Mouse (Mus musculus) kidney, adult 9 months (tissue): ENCODE measurements around the gene Slc9a4.
"Not testable (repeated sequence)": the region's sequence is repeated elsewhere in the genome, so short reads cannot be mapped to it uniquely, and the experiment has no call there.

Experiments
- DNase-seq: peaks from one replicate; pipeline ENCODE4 v3.0.0; 2022

The Slc9a4 gene

DNA sequence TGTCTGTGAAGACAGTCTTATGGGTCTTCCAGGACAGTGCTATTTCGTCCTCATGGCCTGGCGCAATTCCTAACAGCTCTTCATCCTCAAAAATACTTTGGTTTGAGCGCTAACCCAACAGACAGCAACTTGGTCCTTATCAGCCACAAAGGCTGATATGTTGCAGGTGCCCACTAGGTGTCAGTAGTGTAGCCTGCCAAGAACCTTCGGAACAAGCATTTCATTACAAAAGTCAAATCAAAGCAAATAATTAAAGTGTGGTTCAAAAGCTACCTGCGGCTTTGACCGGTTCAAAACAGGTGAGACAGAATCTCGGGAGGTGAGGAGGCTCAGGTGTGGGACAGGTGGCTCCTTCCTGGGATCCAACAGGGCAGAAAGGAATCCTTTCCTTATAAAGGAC is at the start of gene Slc9a4:
Gene Slc9a4 (plus strand): TSS at position 298 of the 400 bp plus-strand sequence.
- DNase-seq, result peak; percentile 55

DNA sequence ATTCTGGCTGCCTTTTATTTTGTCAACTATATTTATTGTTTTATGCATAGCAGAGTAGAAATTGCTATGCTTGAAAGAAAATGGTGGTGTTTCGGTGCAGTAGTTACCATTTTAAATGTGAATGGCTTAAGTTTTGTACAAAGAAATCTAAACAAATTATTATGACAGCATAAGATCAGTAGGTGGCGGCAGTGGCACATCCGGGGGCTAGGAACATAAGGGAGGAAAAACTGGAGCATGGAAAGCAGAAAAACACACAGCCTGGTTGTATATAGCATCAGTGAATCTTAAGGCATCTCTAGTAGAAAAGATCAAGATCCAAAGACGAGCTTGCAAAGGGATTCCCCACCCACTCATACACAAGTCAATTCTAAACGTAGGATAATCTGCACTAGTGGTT is 42.3 kb upstream of the Slc9a4 start:
- DNase-seq, result peak; percentile 4

DNA sequence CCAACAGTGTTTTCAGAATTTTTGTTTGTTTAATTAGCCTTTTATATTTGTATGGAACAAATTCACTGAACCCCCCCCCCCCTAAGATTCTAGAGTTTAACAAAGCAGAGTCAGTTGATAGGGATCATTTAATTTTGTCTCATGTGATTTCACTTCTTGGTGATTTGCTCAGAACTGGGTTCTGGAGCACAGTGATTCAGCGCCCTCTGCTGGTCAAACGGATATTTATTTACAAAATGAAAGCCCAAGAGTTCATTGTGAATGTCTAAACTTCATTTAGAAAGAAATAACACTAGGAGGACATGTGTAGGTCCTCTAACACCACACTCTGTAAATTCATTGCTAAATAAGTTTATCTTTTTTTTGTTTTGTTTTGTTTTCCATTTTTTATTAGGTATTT is 35.2 kb upstream of the Slc9a4 start:
- peak; percentile 58 for DNase-seq

DNA sequence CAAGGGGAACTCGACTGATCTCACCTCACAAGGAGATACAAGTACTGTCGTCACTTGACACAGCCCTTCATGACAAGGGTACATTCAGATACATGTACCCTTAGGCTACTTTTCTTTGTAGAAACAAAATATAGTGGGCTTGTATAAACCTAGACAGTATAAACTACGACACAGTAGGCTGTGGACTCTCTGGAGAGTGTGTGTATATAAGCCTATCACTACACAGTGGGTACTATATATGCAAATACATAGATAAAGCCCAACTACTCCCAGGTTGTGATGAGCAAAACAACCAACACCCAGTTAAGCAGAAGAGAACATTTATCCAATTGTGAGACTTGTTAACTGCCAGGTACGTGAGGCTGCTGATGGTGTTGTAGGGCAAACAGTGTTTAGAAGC is 33.2 kb upstream of the Slc9a4 start:
- DNase-seq, result no peak

DNA sequence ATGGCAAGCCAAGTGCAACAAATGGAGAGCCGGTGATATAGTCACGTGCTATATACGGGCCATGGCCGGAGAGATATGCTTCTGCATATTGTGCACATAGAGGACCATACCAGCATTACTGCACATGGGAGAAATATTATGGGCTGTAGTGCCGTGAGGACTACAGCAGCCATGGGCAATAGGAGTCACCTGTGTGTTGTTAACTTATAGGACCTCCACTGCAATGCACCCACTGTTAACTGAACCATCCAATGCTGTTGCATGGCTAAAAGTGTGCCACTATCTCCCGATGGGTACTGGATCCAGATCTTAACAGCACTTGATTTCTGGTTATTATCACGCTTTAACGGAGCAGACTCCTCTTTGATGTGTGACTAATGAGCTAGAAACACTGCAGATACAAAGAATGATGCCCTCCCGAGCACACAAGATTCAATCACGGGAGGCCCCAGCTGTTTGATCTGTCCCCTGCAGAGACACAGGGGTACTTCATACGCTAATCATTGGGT is 32.8 kb upstream of the Slc9a4 start:
- no peak for DNase-seq

DNA sequence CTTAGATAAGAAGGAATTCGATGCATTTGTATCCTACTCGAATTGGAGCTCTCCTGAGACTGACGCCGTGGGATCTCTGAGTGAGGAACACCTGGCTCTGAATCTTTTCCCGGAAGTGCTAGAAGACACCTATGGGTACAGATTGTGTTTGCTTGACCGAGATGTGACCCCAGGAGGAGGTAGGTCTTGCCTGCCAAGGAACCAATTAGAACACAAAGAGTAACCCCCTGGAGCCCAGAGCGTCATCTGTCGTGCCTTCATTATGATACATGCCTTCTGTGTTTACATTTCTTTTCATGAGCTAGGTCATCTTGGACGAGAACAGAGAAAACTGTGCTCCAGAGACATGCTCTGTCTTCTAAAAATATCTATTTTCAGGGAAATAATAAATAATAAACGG is 32.1 kb upstream of the Slc9a4 start:
- no peak for DNase-seq

DNA sequence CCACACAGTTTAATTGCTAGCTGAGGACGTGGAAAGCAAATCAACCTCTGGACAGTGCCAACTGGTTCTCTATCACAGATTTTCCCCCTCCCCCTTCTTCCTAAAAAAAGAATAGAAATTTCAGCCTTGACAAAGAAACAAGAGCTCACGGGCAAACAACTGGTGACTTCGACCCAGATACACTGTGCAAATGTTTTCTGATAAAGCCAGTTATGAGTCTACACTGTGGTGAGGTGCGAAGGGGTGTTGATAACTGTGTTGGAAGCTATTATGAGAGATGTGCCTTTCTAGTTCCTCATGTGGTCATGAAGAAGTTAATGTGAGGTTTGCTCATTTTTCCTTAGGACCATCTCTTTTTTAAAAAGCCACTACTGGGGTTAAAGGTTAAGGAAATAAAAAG is 10.5 kb upstream of the Slc9a4 start:
- DNase-seq, result no peak

DNA sequence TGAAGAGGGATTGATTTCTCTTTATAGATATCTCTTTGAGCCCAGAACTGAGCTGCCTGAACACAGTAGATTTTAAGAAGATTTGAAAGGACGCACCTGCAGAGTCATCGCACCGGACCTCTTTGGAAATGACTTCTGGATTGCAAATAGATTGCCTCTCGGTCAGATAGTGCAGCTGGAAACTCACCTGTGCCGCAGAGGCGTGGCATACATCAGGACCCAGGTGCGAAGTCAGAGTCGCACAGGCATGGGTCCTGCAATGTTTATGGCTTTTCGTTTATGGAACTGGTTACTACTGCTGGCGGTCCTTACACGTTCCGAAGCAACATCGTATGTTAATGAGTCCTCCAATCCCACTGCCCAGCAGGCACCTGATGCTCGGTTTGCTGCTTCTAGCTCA is 388 bp downstream of the Slc9a4 start:
- DNase-seq, result no peak

DNA sequence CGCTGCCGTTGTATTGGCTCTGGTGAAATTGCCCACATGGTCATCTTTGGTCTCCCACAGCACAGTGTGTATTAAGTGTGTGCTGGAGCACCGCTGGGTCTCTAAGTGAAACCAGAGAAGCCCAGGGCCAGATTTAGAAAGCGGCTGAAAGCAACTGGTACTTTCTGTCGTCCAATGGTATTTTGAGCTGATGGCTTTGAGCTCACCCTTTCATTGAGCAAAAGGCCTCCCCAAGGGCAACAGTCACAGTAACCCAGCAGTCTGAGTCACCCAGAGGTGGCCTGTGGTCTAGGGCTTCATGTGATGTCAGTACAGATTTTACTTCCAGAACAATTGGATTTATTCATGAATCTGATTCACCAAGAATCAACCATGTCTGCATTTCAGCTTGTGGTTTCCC is 6.9 kb downstream of the Slc9a4 start:
- DNase-seq, result no peak

DNA sequence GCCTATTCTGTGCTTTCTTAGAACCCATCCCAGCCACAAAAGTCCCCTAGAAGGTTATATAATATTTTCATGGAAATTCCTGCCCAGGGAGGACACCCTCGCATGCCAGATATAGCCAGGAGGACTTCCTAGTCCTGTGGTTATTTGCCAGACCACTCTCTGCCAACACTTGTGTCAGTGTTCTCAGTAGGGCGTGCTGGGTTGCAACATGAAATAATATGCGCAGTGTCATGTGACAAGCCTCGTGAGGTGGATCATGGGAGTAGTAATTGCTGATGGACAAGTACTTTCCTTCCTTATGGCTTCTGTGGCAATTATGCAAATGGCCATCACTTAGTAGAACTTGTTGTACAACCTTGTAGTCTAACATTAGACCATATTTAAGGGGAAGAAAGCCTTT is 11.1 kb downstream of the Slc9a4 start:
- DNase-seq, result no peak

DNA sequence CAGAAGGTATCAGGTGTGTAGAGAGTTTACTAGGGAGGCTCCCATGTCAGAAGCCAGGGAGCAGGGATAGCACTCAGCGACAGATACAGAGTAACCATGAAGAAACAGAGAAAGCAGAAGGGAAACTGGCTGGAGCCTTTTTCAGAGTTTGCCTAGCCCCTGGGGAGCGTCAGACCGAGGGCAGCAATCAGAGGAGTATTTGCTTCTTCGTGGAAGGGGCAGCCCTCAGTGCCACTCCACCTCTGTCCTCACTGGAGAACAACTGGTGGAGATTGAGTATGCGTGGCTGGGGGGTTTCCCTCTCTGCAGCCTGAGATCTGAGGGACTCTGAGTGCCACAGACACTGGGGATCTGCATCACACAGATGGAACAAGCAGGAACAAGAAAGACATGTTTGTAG is 17.9 kb downstream of the Slc9a4 start:
- no peak for DNase-seq

DNA sequence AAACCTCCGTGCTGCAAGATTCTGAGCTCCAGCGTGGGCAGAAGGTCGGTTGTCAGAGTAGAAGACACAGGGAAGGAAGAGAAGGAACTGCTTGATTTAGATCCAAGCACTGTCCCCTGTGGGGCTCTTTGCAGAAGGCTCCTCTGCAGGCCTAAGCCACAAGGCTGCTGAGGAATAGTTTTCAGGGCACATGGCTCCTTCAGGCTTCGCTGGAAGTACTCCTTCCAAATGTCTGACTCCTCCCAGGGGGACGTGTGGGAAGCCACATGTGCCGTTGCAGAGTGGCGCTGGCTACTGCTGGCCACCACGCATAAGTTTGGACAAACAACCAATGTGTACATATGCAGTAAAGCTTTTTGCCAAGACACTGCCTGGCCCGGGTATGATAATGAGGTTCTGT is 19.8 kb downstream of the Slc9a4 start:
- DNase-seq, result not testable (repeated sequence)

DNA sequence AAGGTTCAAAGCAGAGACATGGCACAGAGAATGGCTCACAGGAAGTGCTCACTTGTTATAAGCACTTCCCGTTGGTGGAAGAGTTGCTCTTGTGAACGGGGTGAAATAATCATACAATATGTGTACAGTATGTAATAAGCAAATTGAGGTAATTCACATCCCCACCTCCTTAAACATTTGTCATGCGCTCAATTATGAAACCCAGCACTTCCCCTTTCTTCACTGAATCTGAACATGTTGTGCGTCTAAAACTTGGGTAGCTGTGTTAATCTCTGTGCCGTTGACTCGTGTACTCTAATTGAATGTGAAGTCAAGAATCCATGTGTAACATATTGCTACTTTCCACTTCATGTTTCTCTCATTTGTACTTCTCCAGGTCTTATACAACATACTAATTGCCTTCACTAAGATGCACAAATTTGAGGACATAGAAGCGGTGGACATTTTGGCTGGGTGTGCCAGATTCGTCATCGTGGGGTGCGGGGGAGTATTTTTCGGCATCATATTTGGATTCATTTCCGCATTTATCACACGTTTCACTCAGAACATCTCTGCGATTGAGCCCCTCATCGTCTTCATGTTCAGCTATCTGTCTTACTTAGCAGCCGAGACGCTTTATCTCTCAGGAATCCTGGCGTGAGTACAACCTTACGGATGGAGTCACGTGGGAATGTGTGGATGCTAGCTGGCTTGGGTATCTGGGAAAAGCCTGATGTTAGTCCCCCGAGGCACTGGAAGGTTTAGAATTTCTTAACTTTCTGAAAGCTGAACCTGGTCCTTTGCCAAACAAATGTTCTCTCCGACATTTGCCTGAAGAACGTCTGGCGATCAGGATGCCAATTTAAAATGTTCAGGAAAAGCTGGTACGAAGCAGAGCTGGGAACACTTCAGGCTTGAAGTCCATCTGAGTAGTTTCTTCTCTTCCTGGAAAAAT is 20.8 kb downstream of the Slc9a4 start:
- peak; percentile 33 for DNase-seq

DNA sequence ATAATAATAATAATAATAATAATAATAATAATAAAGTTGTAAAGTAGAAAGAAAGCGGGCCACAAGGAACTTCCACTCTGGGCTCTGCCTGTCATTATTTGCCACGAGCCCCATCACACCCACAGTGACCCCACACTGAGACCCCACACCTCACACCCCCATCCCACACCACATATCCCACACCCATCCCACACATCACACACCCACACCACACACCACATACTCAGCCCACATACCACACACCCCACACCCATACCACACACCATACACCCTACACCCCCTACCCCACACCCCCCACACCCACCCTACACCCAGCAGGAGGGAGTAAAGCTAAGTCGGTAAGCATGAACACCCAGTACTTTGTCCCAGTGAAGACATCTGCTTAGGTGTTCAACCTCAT is 21.6 kb downstream of the Slc9a4 start:
- DNase-seq, result no peak

DNA sequence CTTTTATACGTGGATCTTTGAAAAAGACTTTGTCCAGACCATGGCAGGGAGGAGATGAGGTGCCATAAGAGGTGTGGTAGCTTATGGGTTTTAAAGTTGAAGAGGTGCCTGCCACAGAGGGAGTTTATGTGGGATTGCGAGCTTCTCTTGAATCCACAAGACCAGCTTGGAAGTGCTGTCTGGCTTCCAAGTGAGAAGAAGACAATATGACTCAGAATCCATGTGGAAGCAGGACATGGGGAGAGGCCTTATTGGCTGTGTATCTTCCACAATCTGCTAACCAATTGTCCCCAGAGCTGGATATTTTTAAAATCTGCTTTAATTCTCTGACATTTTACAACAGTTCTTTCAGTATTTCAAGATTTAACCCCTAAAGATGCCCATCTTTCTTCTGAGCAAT is 33.3 kb downstream of the Slc9a4 start:
- no peak for DNase-seq

DNA sequence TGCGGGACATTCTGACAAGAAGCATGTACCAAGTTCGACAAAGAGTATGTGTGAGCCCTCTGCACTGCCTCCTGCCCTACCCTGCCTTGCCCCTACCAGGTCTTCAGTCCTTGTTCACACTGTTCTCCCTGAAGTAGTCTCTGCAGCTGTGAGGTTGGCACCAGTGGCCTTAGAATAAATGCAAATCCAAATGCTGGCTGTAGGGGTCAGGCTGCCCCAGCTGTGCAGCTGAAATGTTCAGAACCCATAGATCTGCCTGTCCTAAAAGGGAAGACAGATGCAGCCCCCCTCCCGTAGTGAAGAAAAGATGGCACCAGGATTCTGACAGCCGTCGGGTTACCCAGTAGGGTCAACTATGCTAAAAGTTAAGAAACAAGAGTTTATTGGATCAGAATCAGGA is 39.2 kb downstream of the Slc9a4 start:
- DNase-seq, result peak; percentile 28

DNA sequence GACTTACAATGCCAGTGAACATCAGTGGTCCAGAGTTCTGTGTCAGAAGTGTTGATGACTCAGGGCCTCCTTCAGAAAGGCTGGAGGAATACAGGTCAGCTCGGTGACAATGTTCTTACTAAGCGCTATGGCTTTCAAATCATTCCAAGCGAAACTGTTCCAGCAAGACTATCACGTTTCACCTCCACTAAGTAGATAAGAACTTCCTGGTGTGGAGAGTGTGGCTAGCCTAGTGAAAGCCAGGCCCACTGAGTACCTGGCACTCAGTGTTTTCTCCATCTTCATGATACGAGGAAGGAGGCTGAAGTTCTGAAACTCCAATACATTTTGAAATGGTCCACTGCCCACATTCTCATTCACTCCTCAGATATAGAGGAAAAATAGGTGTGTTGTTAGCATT is 40.0 kb downstream of the Slc9a4 start:
- DNase-seq, result no peak

DNA sequence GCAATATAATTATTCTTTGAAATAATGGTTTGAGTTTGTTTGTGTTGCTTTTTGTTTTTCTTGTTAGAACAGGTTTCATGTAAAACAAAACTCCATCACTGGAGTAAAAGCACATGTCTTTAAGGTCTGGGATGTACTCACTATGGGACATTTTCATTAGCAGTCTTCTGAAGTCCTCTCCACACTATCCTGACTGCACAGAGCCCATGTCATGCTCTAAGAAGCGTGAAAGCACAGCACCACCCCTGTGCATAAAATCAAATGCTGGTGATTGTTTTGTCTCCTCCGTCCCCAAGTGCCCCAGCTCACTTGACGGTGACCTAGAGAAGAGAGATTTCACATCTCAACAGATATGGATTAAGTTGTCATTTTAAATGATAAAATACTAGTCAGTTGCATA is 45.1 kb downstream of the Slc9a4 start:
- DNase-seq, result no peak

DNA sequence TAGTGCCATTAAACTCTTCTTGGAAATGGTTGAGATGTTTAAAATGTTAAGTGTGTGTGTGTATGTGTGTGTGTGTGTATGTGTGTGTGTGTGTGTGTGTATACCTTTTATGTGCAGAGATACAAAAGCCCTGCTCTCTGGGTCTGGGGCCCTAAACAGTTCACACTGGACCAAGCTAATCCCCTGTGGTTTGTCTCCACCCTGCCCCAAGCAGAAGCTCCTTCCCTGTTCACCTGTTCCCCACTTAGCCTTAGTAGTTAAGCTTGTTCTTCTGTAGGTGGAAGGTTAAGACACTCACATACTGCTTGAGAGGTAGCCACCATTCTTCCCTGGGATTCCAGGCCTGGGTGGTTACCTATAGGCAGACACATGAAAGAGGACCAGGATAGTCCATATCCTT is 47.1 kb downstream of the Slc9a4 start:
- DNase-seq, result no peak

DNA sequence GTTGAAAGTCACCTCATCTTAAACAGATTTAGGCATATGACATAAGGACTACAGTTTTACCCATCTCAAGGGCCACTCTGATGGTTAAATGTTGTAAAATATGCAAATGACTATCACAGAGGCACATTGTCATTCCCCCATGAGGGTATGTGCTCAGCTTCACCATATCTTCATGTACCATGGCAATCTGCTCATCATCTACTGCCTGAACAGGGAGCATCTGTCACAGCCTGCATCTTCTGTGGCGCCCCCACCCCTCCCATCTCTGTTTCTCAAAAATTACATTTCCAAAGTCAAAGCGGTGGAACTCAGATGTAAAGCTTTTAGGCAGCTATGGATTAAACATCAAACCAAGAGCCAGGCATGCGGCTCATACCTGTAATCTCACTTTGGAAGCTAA is 48.6 kb downstream of the Slc9a4 start:
- no peak for DNase-seq

DNA sequence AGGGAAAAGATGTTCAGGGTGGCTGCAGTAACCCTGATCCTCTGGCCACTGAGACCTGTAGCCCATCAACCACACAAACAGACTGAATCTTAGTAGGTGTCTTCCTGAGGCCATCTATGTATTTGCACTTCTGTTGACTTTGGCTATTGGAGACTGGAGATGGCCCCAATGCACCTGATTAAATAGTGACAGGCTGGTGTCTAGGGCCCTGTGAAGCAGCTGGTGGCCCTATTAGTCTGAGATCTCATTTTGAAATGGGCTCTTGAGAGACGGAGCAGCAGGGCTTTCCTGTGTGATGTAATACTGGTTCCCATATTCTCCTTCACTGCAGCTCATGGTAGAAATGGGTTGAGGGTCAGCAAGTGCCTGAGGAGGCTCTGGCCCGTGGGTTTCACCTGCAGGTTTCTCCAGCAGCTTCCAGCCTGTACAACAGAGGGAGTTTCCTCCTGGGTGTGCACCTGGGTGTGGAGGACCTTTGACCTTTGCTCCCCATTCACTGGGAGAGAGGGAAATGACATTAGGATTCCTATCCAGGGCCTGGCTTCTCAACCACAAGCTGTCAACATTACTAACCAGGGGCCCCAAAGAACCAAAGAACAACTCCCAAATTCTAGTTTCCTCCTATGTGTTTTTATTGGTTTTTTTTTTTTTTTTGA is 52.7 kb downstream of the Slc9a4 start:
- DNase-seq, result peak; percentile 40

DNA sequence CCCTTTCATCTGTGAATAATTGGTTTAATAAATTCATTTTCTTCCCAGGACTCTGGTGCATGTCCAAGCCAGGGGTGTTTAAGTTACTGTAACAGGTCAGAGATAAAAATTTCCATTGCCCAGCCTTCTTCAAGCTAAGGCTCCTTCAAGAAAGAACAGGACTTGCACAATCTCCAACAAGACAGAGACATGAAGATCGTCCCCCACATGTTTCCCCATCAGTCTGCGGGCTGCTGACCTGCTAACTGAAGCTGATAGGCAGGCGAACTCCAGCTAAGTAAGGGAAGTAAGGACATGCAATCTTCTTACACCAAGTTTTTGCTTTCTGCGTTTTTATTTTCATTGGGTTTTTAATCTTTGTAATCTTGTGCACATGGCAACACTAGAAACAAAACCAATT is 54.7 kb downstream of the Slc9a4 start:
- DNase-seq, result no peak

DNA sequence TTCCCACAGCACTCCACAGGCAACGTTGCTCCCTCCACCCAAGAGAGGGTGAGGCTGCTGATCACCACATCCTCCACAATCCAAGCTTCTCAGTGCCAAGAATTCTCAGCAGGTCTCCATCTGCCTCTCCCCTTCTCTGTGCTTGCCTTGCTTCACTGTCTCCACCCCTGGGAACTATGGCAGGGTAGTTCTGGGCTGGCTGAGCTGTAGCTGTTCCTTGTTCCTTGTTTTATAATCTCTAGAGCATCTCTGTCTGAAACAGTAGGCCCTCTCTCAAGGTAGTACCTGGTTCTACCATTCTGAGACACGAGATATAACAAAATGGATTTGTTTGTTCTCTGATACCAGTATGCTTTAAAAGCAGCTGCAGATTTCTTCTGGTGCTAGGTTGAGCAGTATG is 68.4 kb downstream of the Slc9a4 start:
- no peak for DNase-seq

DNA sequence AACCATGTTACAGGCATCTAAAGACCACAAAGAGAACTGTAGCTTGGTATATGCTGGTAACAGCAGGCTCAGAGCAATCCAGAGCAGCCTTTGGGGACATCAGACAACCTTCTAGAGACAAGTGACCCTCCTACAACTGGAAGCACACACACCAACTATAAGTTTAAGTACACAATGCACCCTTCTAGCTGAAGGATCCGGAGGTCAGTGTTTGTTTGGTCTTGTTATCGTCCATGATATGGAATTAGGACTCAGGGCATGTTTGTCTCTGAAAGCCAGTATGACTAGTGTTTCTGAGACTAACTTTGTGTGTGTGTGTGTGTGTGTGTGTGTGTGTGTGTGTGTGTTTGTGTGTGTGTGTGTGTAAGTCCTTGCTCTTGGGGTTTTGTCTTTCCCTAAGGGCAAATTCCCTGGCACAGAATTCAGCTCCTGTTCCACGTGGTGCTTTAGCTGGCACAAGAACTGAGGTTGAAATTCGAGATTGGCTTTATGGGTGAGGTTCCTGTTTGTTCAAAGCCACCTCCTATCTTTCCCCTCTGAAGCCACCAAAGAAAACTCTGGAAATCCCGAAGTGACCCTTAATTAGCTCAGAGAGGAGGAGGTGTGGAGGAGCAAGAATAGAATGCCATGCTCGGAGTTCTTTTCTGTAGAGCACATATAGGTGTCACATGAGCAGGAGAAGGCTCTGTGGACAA is 71.1 kb downstream of the Slc9a4 start:
- DNase-seq, result peak; percentile 67
